In genomic region chr11:103810631-103811030, GRCm38 (mm10) we compare ENCODE assay signal across 9 mouse cellular contexts. TPM values are rescaled to one million over a fixed set of nuclear protein-coding genes. Genes with fewer than 3 reads are reported as not detected.
DNase-seq lines count a peak whose midpoint lies in the region; ATAC-seq and TF ChIP-seq lines count a peak whose summit lies in the region.
"Had no signal": no experiment of that assay in that cellular context is flagged by ENCODE, and none has a peak within 500 bp of the region (broad histone marks: within the 10 kb centered on the region; RNA-seq: fewer than 3 reads in every experiment).

No protein-coding gene starts in this region.

- H3K4me1 ChIP-seq in testis, adult 2 months (ENCODE audit: control insufficient read depth, insufficient read depth, low read length), result peaks cover 8% of the 10 kb centered on the region
- H3K4me1 ChIP-seq in liver, embryonic 15.5 days (replicated peaks), result peaks cover 6% of the 10 kb centered on the region; the same call in 1 of the 2 replicates

- WGBS in liver, embryonic 15.5 days (ENCODE audit: insufficient replicate concordance), result 22% methylated on average over 12 of the region's 12 CpGs

- H3K9me3 ChIP-seq in liver, embryonic 15.5 days (replicated peaks), result no peaks in the 10 kb centered on the region

- TF ChIP-seq POLR2A in testis, adult 2 months (IDR thresholded peaks at IDR 0.05; ENCODE audit: control insufficient read depth, low read depth, low read length), result no peak

- no peak for TF ChIP-seq CTCF in testis, adult 2 months (IDR thresholded peaks at IDR 0.05; ENCODE audit: control insufficient read depth, insufficient read depth, insufficient replicate concordance, low read depth, low read length)

- no peak overlapping the region for H3K4me2 ChIP-seq in liver, embryonic 15.5 days

- DNase-seq in embryo, embryonic 10.5 days (ENCODE audit: low spot score), result peak; percentile 25
- DNase-seq in embryo, embryonic 11 days, result no peak
- DNase-seq in testis, postnatal 14 days (ENCODE audit: low spot score), result no peak
- no peak for DNase-seq in urinary bladder, postnatal 4 days (ENCODE audit: low spot score in 2 of 2)
- DNase-seq in frontal cortex, postnatal 25 days (ENCODE audit: low spot score in 2 of 2), result no peak
- DNase-seq: cerebellum, postnatal 36 days had no signal

- no peak for ATAC-seq in liver, embryonic 15.5 days (ENCODE audit: insufficient read depth)
- ATAC-seq in CD4-positive, CD25-positive, alpha-beta regulatory T cell, adult 4 months, result no peak

- no peak overlapping the region for H3K27ac ChIP-seq in testis, adult 2 months (ENCODE audit: control insufficient read depth, insufficient read depth, low read depth, low read length)
- H3K27ac ChIP-seq in liver, embryonic 15.5 days (replicated peaks), result no peak overlapping the region

- no peaks in the 10 kb centered on the region; the same call in 1 of the 2 replicates for H3K27me3 ChIP-seq in testis, adult 2 months (ENCODE audit: control insufficient read depth, insufficient read depth, low read length)
- peaks cover 89% of the 10 kb centered on the region for H3K27me3 ChIP-seq in liver, embryonic 15.5 days

- no peaks in the 10 kb centered on the region for H3K36me3 ChIP-seq in testis, adult 2 months (ENCODE audit: control insufficient read depth, insufficient read depth, low read length)
- no peaks in the 10 kb centered on the region for H3K36me3 ChIP-seq in liver, embryonic 15.5 days (replicated peaks)

- H3K9ac ChIP-seq in liver, embryonic 15.5 days, result no peak overlapping the region

- peak overlapping the region; percentile 86 for H3K4me3 ChIP-seq in testis, adult 2 months (ENCODE audit: control insufficient read depth, low read depth, low read length)
- 0 out of 2 replicates have a peak overlapping the region, but pooled peaks have one; percentile 46 for H3K4me3 ChIP-seq in liver, embryonic 15.5 days (replicated peaks)

RNA-seq across cellular contexts. Expression of gene Wnt3, which starts 36.7 kb away (rescaled TPM):
- polyA plus RNA-seq in testis, adult 2 months (2012; rRNA removed), result 24.1 and 28.9 TPM in 2 replicates
- polyA plus RNA-seq in liver, embryonic 15.5 days (2015; fragmentation: Nextera tagmentation; extraction: Ambion mirVana), result not detected in 2 replicates
- polyA plus RNA-seq in CD4-positive, CD25-positive, alpha-beta regulatory T cell, adult 4 months (2017; shearing (Covaris generic)), result 1 to 10 TPM; 2.4 to 3.8 TPM
